Mouse (Mus musculus) bone marrow macrophage, adult 2 months (primary cell): Measurements from ENCODE around the gene Olfr1082. TPM values are rescaled to one million over a fixed set of nuclear protein-coding genes. Genes with fewer than 3 reads are reported as not detected.
"Not testable (repeated sequence)": the region's sequence is repeated elsewhere in the genome, so short reads cannot be mapped to it uniquely, and the experiment has no call there.

ENCODE experiments used
- H3K27ac ChIP-seq: 2 replicates; pipeline ENCODE4 v1.5.1; 2012; ENCODE audit warnings: low read depth, low read length; ENCODE audit not compliant: insufficient read depth
- H3K4me1 ChIP-seq: 2 replicates; pipeline ENCODE4 v1.6.1; 2012; ENCODE audit warnings: low read length; ENCODE audit not compliant: control insufficient read depth, insufficient read depth
- H3K4me3 ChIP-seq: 2 replicates; pipeline ENCODE4 v1.5.1; 2012; ENCODE audit warnings: mild to moderate bottlenecking, low read length, moderate library complexity; ENCODE audit not compliant: insufficient read depth
- polyA plus RNA-seq: library from polyadenylated mRNA; stranded (reverse); fragments of >200 nt; gene quantifications from 2 replicates; pipeline ENCODE4 v1.2.4, GENCODE M21; 2012; ENCODE audit not compliant: missing spikeins, insufficient read depth, insufficient read length

Gene Olfr1082
- not detected in 2 replicates for polyA plus RNA-seq

GRCm38 (mm10) chr2:86598866-86599265, at the start of gene Olfr1082:
Gene Olfr1082, minus strand, starts transcription at chr2:86598966.
- H3K4me3 ChIP-seq, H3K27ac ChIP-seq, H3K4me1 ChIP-seq: not testable (repeated sequence)

GRCm38 (mm10) chr2:86639625-86640024, 40.9 kb upstream of the Olfr1082 start, which contains the start of gene Olfr1084:
Gene Olfr1084, minus strand, starts transcription at chr2:86639725.
- H3K4me1 ChIP-seq, H3K4me3 ChIP-seq, H3K27ac ChIP-seq: not testable (repeated sequence)

- not testable (repeated sequence) for H3K4me1 ChIP-seq, H3K27ac ChIP-seq, H3K4me3 ChIP-seq
Observed at GRCm38 (mm10) chr2:86558135-86558534, 40.6 kb downstream of the Olfr1082 start, which contains the start of gene Olfr1080. Gene Olfr1080, minus strand, starts transcription at chr2:86558235.

Other genes starting within 250 kb of the Olfr1082 start
- gene Olfr1055, start 248.7 kb downstream of the Olfr1082 start, polyA plus RNA-seq, result not detected in 2 replicates
- gene Olfr1056, start 236.5 kb downstream of the Olfr1082 start, polyA plus RNA-seq, result not detected in 2 replicates
- not detected in 2 replicates for gene Olfr1057, start 220.6 kb downstream of the Olfr1082 start, polyA plus RNA-seq
- not detected in 2 replicates for gene Olfr1058, start 210.4 kb downstream of the Olfr1082 start, polyA plus RNA-seq
- gene Olfr1061, start 184.9 kb downstream of the Olfr1082 start, polyA plus RNA-seq, result not detected in 2 replicates
- 0.24 TPM in 1 of 2 replicates, not detected in the other for gene Olfr1062, start 172.2 kb downstream of the Olfr1082 start, polyA plus RNA-seq
- gene Olfr1065, start 148.4 kb downstream of the Olfr1082 start, polyA plus RNA-seq, result not detected in 2 replicates
- gene Olfr1066, start 142.7 kb downstream of the Olfr1082 start, polyA plus RNA-seq, result not detected in 2 replicates
- gene Olfr228, start 111.6 kb downstream of the Olfr1082 start, polyA plus RNA-seq, result not detected in 2 replicates
- not detected in 2 replicates for gene Olfr1076, start 90.5 kb downstream of the Olfr1082 start, polyA plus RNA-seq
- not detected in 2 replicates for gene Olfr1079, start 56.5 kb downstream of the Olfr1082 start, polyA plus RNA-seq
- 0.84 TPM in 1 of 2 replicates, not detected in the other for gene Olfr1080, start 40.7 kb downstream of the Olfr1082 start, polyA plus RNA-seq
- not detected in 2 replicates for gene Olfr1084, start 40.8 kb upstream of the Olfr1082 start, polyA plus RNA-seq
- gene Olfr1085, start 63.1 kb upstream of the Olfr1082 start, polyA plus RNA-seq, result 0.16 TPM in 1 of 2 replicates, not detected in the other
- not detected in 2 replicates for gene Olfr1086, start 81.1 kb upstream of the Olfr1082 start, polyA plus RNA-seq
- not detected in 2 replicates for gene Olfr1087, start 99.4 kb upstream of the Olfr1082 start, polyA plus RNA-seq
- gene Olfr1089, start 134.7 kb upstream of the Olfr1082 start, polyA plus RNA-seq, result not detected in 2 replicates
- gene Olfr1090, start 160.0 kb upstream of the Olfr1082 start, polyA plus RNA-seq, result 0.63 TPM in 1 of 2 replicates, not detected in the other
- not detected in 2 replicates for gene Olfr1093, start 183.5 kb upstream of the Olfr1082 start, polyA plus RNA-seq
- gene Olfr141, start 211.1 kb upstream of the Olfr1082 start, polyA plus RNA-seq, result not detected in 2 replicates
- gene Olfr1094, start 225.7 kb upstream of the Olfr1082 start, polyA plus RNA-seq, result not detected in 2 replicates